In genomic region chr7:133123244-133123998, GRCm38 (mm10) we compare ENCODE assay signal across 8 mouse cellular contexts. TPM values are rescaled to one million over a fixed set of nuclear protein-coding genes. Genes with fewer than 3 reads are reported as not detected.
DNase-seq lines count a peak whose midpoint lies in the region; ATAC-seq and TF ChIP-seq lines count a peak whose summit lies in the region.

Gene Fgfr2 (minus strand): TSS chr7:133123350.

- peak; percentile 70 for ATAC-seq in heart, embryonic 16.5 days (replicated peaks; ENCODE audit: extremely low read depth, insufficient read depth, low FRiP score)
- ATAC-seq in liver, postnatal 0 days = peak; percentile 22; the same call in 1 of the 2 replicates
- ATAC-seq in neural tube, embryonic 14.5 days (ENCODE audit: low read depth) = peak; percentile 68

- no peaks in the 10 kb centered on the region; the same call in 1 of the 2 replicates for H3K4me1 ChIP-seq in bone marrow, adult 2 months (ENCODE audit: control insufficient read depth, insufficient read depth, low read length)
- peaks cover 48% of the 10 kb centered on the region for H3K4me1 ChIP-seq in forebrain, embryonic 10.5 days
- H3K4me1 ChIP-seq in heart, embryonic 16.5 days (ENCODE audit: control insufficient read depth, insufficient read depth, low read length) = peaks cover 29% of the 10 kb centered on the region
- peaks cover 15% of the 10 kb centered on the region for H3K4me1 ChIP-seq in liver, postnatal 0 days (ENCODE audit: insufficient read depth)
- H3K4me1 ChIP-seq in neural tube, embryonic 14.5 days (ENCODE audit: control insufficient read depth, insufficient read depth, low read length) = peaks cover 28% of the 10 kb centered on the region

- WGBS in bone marrow, adult 2 months = under 1% methylated on average over 45 of the region's 53 CpGs
- WGBS in forebrain, embryonic 10.5 days = under 1% methylated on average over 37 of the region's 53 CpGs
- 1% methylated on average over 31 of the region's 53 CpGs for WGBS in heart, embryonic 16.5 days
- under 1% methylated on average over 36 of the region's 53 CpGs for whole genome bisulfite sequencing in liver, postnatal 0 days (ENCODE audit: insufficient replicate concordance)
- under 1% methylated on average over 32 of the region's 53 CpGs for WGBS in neural tube, embryonic 14.5 days

- H3K9ac ChIP-seq in heart, embryonic 16.5 days (ENCODE audit: low read length) = peak within 1 kb of the TSS; percentile 98
- peak within 1 kb of the TSS; percentile 79 for H3K9ac ChIP-seq in liver, postnatal 0 days (replicated peaks)
- H3K9ac ChIP-seq in neural tube, embryonic 14.5 days (replicated peaks; ENCODE audit: low read depth, low read length) = peak within 1 kb of the TSS; percentile 84

- H3K27ac ChIP-seq in bone marrow, adult 2 months (ENCODE audit: control insufficient read depth, insufficient read depth, low read depth, low read length, poor library complexity) = peak within 1 kb of the TSS; percentile 80
- peak within 1 kb of the TSS; percentile 98 for H3K27ac ChIP-seq in forebrain, embryonic 10.5 days
- peak within 1 kb of the TSS; percentile 99 for H3K27ac ChIP-seq in heart, embryonic 16.5 days (ENCODE audit: low read length)
- peak within 1 kb of the TSS; percentile 88 for H3K27ac ChIP-seq in liver, postnatal 0 days (ENCODE audit: low read depth)
- H3K27ac ChIP-seq in neural tube, embryonic 14.5 days (ENCODE audit: low read depth, low read length) = peak within 1 kb of the TSS; percentile 89

- H3K36me3 ChIP-seq in forebrain, embryonic 10.5 days (replicated peaks) = no peaks in the 10 kb centered on the region
- no peaks in the 10 kb centered on the region for H3K36me3 ChIP-seq in heart, embryonic 16.5 days (ENCODE audit: control insufficient read depth, insufficient read depth)
- H3K36me3 ChIP-seq in liver, postnatal 0 days (replicated peaks; ENCODE audit: insufficient read depth, low read length) = no peaks in the 10 kb centered on the region
- no peaks in the 10 kb centered on the region for H3K36me3 ChIP-seq in neural tube, embryonic 14.5 days (ENCODE audit: control insufficient read depth, insufficient read depth, low read length)

- peaks cover 27% of the 10 kb centered on the region for H3K27me3 ChIP-seq in forebrain, embryonic 10.5 days (ENCODE audit: poor library complexity, severe bottlenecking)
- no peaks in the 10 kb centered on the region for H3K27me3 ChIP-seq in heart, embryonic 16.5 days (ENCODE audit: control insufficient read depth, insufficient read depth, low read length)
- peaks cover 29% of the 10 kb centered on the region for H3K27me3 ChIP-seq in liver, postnatal 0 days (ENCODE audit: insufficient read depth, low read length)
- no peaks in the 10 kb centered on the region for H3K27me3 ChIP-seq in neural tube, embryonic 14.5 days (ENCODE audit: control insufficient read depth, insufficient read depth, low read length)

- DNase-seq in ES-CJ7 (ENCODE audit: low read depth, low spot score) = peak; percentile 95
- DNase-seq in forebrain, embryonic 10.5 days (ENCODE audit: extremely low spot score, low spot score) = peak; percentile 83
- peak; percentile 78 to 87 for DNase-seq in kidney, postnatal 4 days
- peak; percentile 60 for DNase-seq in liver, postnatal 0 days
- no peak for DNase-seq in T-cell, adult 2 months (ENCODE audit: low spot score)

- H3K4me2 ChIP-seq in heart, embryonic 16.5 days (ENCODE audit: low read depth, low read length) = peak within 1 kb of the TSS; percentile 96
- peak within 1 kb of the TSS; percentile 79 for H3K4me2 ChIP-seq in liver, postnatal 0 days (ENCODE audit: low read depth, low read length)
- peak within 1 kb of the TSS; percentile 99 for H3K4me2 ChIP-seq in neural tube, embryonic 14.5 days (ENCODE audit: low read depth, low read length)

- peak within 1 kb of the TSS; percentile 69 for H3K4me3 ChIP-seq in bone marrow, adult 2 months (replicated peaks; ENCODE audit: control insufficient read depth, low read depth, low read length)
- H3K4me3 ChIP-seq in forebrain, embryonic 10.5 days = peak within 1 kb of the TSS; percentile 98
- peak within 1 kb of the TSS; percentile 94 for H3K4me3 ChIP-seq in heart, embryonic 16.5 days (ENCODE audit: low read length)
- H3K4me3 ChIP-seq in liver, postnatal 0 days (ENCODE audit: low read depth, low read length) = peak within 1 kb of the TSS; percentile 77
- H3K4me3 ChIP-seq in neural tube, embryonic 14.5 days (ENCODE audit: low read depth, low read length) = peak within 1 kb of the TSS; percentile 67

- H3K9me3 ChIP-seq in forebrain, embryonic 10.5 days = peaks cover 1% of the 10 kb centered on the region; the same call in 1 of the 2 replicates
- peaks cover under 1% of the 10 kb centered on the region for H3K9me3 ChIP-seq in heart, embryonic 16.5 days (replicated peaks; ENCODE audit: control insufficient read depth, low read length)
- no peaks in the 10 kb centered on the region for H3K9me3 ChIP-seq in liver, postnatal 0 days (ENCODE audit: low read length)
- no peaks in the 10 kb centered on the region for H3K9me3 ChIP-seq in neural tube, embryonic 14.5 days (ENCODE audit: control insufficient read depth, low read length)

- TF ChIP-seq POLR2A in bone marrow, adult 2 months (IDR thresholded peaks at IDR 0.05; ENCODE audit: borderline replicate concordance, control insufficient read depth, low read depth, low read length) = peak; percentile 5; the same call in 1 of the 2 replicates

- no peak for TF ChIP-seq EP300 in liver, postnatal 0 days (IDR thresholded peaks at IDR 0.05; ENCODE audit: low read depth)

- no peak for TF ChIP-seq CTCF in bone marrow, adult 2 months (IDR thresholded peaks at IDR 0.05; ENCODE audit: control insufficient read depth, insufficient read depth, low read length)
- TF ChIP-seq CTCF in liver, postnatal 0 days (IDR thresholded peaks at IDR 0.05; ENCODE audit: low read depth) = no peak

RNA-seq across cellular contexts. Expression of gene Fgfr2, which starts in this region (rescaled TPM):
- 8.2 and 9.0 TPM in 2 replicates for polyA plus RNA-seq in bone marrow, adult 2 months (2011; ENCODE audit: insufficient read depth, insufficient read length, low replicate concordance, missing spikeins)
- polyA plus RNA-seq in forebrain, embryonic 10.5 days (2016; fragmentation: Nextera tagmentation; extraction: Ambion mirVana) = 55.7 and 61.4 TPM in 2 replicates
- 20.3 and 27.2 TPM in 2 replicates for polyA plus RNA-seq in heart, embryonic 16.5 days (2015; fragmentation: Nextera tagmentation; extraction: Ambion mirVana)
- 11.2 TPM in 2 replicates for polyA plus RNA-seq in liver, postnatal 0 days (2015; fragmentation: Nextera tagmentation; extraction: Ambion mirVana)
- 28.1 and 32.0 TPM in 2 replicates for polyA plus RNA-seq in neural tube, embryonic 14.5 days (2014; fragmentation: Nextera tagmentation; extraction: Ambion mirVana)
